Mouse (Mus musculus) heart, postnatal 0 days (tissue): ENCODE results near the gene Serpinf1.

Source experiments
- CTCF ChIP-seq: IDR thresholded peaks from 2 replicates; pipeline ENCODE4 v1.5.1; 2016; ENCODE audit warnings: antibody characterized with exemption, control low read depth, low read depth
- EP300 ChIP-seq: IDR thresholded peaks from 2 replicates; pipeline ENCODE4 v1.6.1; 2016; ENCODE audit warnings: antibody characterized with exemption, low read depth

- no peak for TF ChIP-seq CTCF
- no peak for TF ChIP-seq EP300
Measured at GRCm38 (mm10) chr11:75420037-75420436, 2.5 kb downstream of the Serpinf1 start.
